Mouse (Mus musculus) central nervous system, embryonic 14 days (tissue): ENCODE measurements around the gene Hfe. TPM values are rescaled to one million over a fixed set of nuclear protein-coding genes. Genes with fewer than 3 reads are reported as not detected.

ENCODE experiments used
- polyA plus RNA-seq: library from polyadenylated mRNA; depleted of rRNA; stranded (reverse); fragments of >200 nt; gene quantifications from 2 replicates; pipeline ENCODE4 v1.2.3, GENCODE M21; 2012; rRNA removed

Hfe gene
- 2.3 and 2.4 TPM in 2 replicates for polyA plus RNA-seq

DNA sequence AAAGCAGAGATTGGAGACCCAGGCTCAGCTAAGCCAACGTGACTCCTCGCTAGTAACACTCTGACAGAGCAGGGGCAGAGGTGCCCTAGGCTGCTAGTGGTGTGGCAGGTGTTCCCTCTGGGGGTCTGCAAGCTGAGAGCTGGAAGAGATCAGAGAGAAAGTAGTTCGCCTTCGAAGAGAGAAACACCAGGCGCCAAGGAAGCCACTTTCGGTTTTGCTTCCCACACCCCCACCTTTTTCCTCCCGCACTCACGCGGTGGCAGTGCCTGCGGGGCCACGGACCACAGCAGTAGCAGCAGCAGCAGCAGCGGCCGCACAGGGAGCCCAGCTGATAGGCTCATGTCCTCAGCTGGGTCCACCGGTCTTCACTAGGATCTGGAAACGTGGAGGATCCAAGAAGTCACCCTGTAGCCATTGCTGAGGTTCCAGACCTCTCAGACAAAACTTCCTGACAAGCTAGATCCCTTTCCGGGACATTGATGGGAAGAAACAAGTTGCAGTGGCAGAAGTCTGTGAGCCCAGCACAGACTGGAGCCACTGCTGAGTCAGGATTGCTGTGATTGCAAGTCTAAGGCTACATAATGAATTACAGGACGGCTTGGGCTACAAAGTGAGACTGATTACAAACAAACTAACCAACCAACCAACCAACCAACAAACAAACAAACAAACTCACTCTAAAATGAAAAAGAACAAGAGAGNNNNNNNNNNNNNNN lies at the start of gene Hfe:
Gene Hfe (minus strand): TSS at position 481 of the 716 bp plus-strand sequence.

GRCm38 (mm10) chr13:23756790-23757189 lies 46.1 kb upstream of the Hfe start, which contains the start of gene Hist1h4b:
Gene Hist1h4b (plus strand): TSS chr13:23757013.

DNA sequence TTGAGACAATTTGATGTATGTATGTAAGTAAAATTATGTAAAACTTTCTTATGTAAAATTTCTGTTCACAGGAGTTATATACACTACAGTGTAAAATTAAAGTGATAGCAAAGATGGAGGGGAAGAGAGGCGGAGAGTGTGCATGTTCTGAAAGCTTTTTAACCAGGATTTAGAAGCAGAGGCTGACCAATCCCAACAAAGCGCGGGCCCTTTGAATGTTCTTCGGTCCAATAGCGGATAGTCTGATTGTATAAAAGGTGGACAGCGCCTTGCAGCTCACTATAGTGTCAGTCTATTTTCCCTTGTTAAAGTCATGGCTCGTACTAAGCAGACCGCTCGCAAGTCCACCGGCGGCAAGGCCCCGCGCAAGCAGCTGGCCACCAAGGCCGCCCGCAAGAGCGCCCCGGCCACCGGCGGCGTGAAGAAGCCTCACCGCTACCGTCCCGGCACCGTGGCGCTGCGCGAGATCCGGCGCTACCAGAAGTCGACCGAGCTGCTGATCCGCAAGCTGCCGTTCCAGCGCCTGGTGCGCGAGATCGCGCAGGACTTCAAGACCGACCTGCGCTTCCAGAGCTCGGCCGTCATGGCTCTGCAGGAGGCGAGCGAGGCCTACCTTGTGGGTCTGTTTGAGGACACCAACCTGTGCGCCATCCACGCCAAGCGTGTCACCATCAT lies 41.5 kb upstream of the Hfe start, which contains the start of gene Hist1h3b:
Gene Hist1h3b (plus strand): TSS at position 201 of the 675 bp plus-strand sequence.

GRCm38 (mm10) chr13:23750839-23751477 lies 40.3 kb upstream of the Hfe start, which contains the start of gene Hist1h2ab:
Gene Hist1h2ab (plus strand): TSS chr13:23751126.

GRCm38 (mm10) chr13:23746201-23747080 lies 35.8 kb upstream of the Hfe start, which contains the start of gene Hist1h2bb:
Gene Hist1h2bb (plus strand): TSS chr13:23746734.

GRCm38 (mm10) chr13:23745381-23746161 lies 34.9 kb upstream of the Hfe start, which contains the start of gene Hist1h3c:
Gene Hist1h3c (minus strand): TSS chr13:23745602.

GRCm38 (mm10) chr13:23738677-23739068 lies 28.0 kb upstream of the Hfe start, which contains the start of gene Hist1h1c:
Gene Hist1h1c (plus strand): TSS chr13:23738808.

DNA sequence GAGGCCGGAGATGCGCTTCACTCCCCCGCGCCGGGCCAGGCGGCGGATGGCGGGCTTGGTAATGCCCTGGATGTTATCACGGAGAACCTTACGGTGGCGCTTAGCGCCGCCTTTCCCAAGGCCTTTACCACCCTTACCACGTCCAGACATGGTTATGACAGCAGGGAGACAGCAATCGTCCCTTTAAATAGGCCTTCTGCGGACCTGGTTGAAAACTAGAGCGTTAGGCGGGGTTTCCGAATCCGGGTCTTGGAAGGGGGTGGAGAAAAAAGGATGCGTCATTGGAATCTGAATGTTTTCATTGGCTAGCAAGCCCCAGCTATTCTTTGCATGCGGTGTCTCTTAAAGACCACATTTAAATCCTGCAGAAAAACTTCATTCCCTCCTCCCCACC lies 12.4 kb downstream of the Hfe start, which contains the start of gene Hist1h4c:
Gene Hist1h4c (minus strand): TSS at position 155 of the 394 bp plus-strand sequence.

GRCm38 (mm10) chr13:23695514-23695913 lies 15.1 kb downstream of the Hfe start, which contains the start of gene Hist1h1t:
Gene Hist1h1t (plus strand): TSS chr13:23695814.

DNA sequence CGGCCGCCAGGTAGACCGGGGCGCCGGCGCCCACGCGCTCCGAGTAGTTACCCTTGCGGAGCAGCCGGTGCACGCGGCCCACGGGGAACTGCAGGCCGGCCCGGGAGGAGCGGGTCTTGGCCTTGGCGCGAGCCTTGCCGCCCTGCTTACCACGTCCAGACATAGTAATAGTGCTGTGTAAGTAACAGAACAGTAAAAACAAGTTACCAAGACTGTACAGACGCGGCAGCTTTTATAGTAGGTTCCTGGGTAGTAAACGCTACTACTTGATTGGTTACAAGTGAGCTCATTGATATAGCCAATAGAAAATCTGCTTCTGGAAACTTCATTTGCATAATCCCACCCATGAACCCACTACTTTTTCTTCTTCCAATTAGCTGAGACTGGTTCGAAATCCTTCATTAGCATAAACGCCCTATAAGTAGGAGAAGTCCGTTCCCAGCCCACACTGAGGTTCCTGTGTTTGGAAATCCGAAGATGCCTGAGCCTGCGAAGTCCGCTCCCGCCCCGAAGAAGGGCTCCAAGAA lies 26.8 kb downstream of the Hfe start, which contains the start of the genes Hist1h2ac and Hist1h2bc:
Gene Hist1h2ac (minus strand): TSS at position 194 of the 527 bp plus-strand sequence.
Gene Hist1h2bc (plus strand): TSS at position 445 of the 527 bp plus-strand sequence.

Other genes with a start within 250 kb of the Hfe start
- 0.06 and 0.07 TPM in 2 replicates for gene Btn1a1, start 245.0 kb downstream of the Hfe start, polyA plus RNA-seq
- 0.04 and 0.11 TPM in 2 replicates for gene Btn2a2, start 222.0 kb downstream of the Hfe start, polyA plus RNA-seq
- gene Hist1h4h, start 179.8 kb downstream of the Hfe start, polyA plus RNA-seq: 14.7 and 20.5 TPM in 2 replicates
- gene Hist1h2af, start 176.9 kb downstream of the Hfe start, polyA plus RNA-seq: 187 and 225 TPM in 2 replicates
- 16.6 and 25.3 TPM in 2 replicates for gene Hist1h3g, start 175.4 kb downstream of the Hfe start, polyA plus RNA-seq
- gene Hist1h2bh, start 167.5 kb downstream of the Hfe start, polyA plus RNA-seq: 2.4 and 4.0 TPM in 2 replicates
- 2.5 and 3.5 TPM in 2 replicates for gene Hist1h3f, start 166.8 kb downstream of the Hfe start, polyA plus RNA-seq
- gene Hist1h4f, start 159.2 kb downstream of the Hfe start, polyA plus RNA-seq: 10.2 and 14.3 TPM in 2 replicates
- gene Hist1h1d, start 157.6 kb downstream of the Hfe start, polyA plus RNA-seq: 0.30 and 0.45 TPM in 2 replicates
- 20.2 and 31.1 TPM in 2 replicates for gene Hist1h3e, start 148.5 kb downstream of the Hfe start, polyA plus RNA-seq
- 9.2 and 10.5 TPM in 2 replicates for gene Hist1h2ae, start 139.6 kb downstream of the Hfe start, polyA plus RNA-seq
- gene Hist1h2bg, start 139.5 kb downstream of the Hfe start, polyA plus RNA-seq: 17.6 and 25.1 TPM in 2 replicates
- 7.5 and 10.9 TPM in 2 replicates for gene Hist1h2bf, start 136.7 kb downstream of the Hfe start, polyA plus RNA-seq
- 4.5 and 5.4 TPM in 2 replicates for gene Hist1h2ad, start 136.5 kb downstream of the Hfe start, polyA plus RNA-seq
- 14.9 and 24.5 TPM in 2 replicates for gene Hist1h3d, start 135.1 kb downstream of the Hfe start, polyA plus RNA-seq
- 6.8 and 9.8 TPM in 2 replicates for gene Hist1h4d, start 129.3 kb downstream of the Hfe start, polyA plus RNA-seq
- 2.1 and 2.5 TPM in 2 replicates for gene Hist1h2be, start 89.7 kb downstream of the Hfe start, polyA plus RNA-seq
- gene Hist1h1e, start 88.3 kb downstream of the Hfe start, polyA plus RNA-seq: 5.2 and 7.1 TPM in 2 replicates
- gene Hist1h2ac, start 26.9 kb downstream of the Hfe start, polyA plus RNA-seq: 1.2 and 1.3 TPM in 2 replicates
- gene Hist1h2bc, start 26.7 kb downstream of the Hfe start, polyA plus RNA-seq: 25.7 and 29.8 TPM in 2 replicates
- gene Hist1h1t, start 15.0 kb downstream of the Hfe start, polyA plus RNA-seq: 0.16 TPM in 1 of 2 replicates, not detected in the other
- 7.0 and 8.6 TPM in 2 replicates for gene Hist1h4c, start 12.4 kb downstream of the Hfe start, polyA plus RNA-seq
- 12.2 and 12.7 TPM in 2 replicates for gene Hist1h1c, start 28.0 kb upstream of the Hfe start, polyA plus RNA-seq
- gene Hist1h3c, start 34.7 kb upstream of the Hfe start, polyA plus RNA-seq: 19.7 and 29.1 TPM in 2 replicates
- gene Hist1h2bb, start 35.9 kb upstream of the Hfe start, polyA plus RNA-seq: 6.1 and 9.8 TPM in 2 replicates
- 24.0 and 28.7 TPM in 2 replicates for gene Hist1h2ab, start 40.3 kb upstream of the Hfe start, polyA plus RNA-seq
- 26.1 and 47.9 TPM in 2 replicates for gene Hist1h3b, start 41.4 kb upstream of the Hfe start, polyA plus RNA-seq
- 20.0 and 24.9 TPM in 2 replicates for gene Hist1h4b, start 46.2 kb upstream of the Hfe start, polyA plus RNA-seq
- 8.6 and 12.5 TPM in 2 replicates for gene Hist1h4a, start 50.4 kb upstream of the Hfe start, polyA plus RNA-seq
- 15.6 and 21.5 TPM in 2 replicates for gene Hist1h3a, start 51.5 kb upstream of the Hfe start, polyA plus RNA-seq
- 3.5 and 4.3 TPM in 2 replicates for gene Hist1h1a, start 52.8 kb upstream of the Hfe start, polyA plus RNA-seq
- gene Trim38, start 59.1 kb upstream of the Hfe start, polyA plus RNA-seq: 0.02 TPM in 1 of 2 replicates, not detected in the other
- not detected in 2 replicates for gene Slc17a2, start 96.1 kb upstream of the Hfe start, polyA plus RNA-seq
- gene Slc17a3, start 128.6 kb upstream of the Hfe start, polyA plus RNA-seq: 0.01 TPM in 1 of 2 replicates, not detected in the other
- not detected in 2 replicates for gene Slc17a1, start 156.9 kb upstream of the Hfe start, polyA plus RNA-seq
- not detected in 2 replicates for gene Slc17a4, start 204.2 kb upstream of the Hfe start, polyA plus RNA-seq
- gene Hist1h2ba, start 223.3 kb upstream of the Hfe start, polyA plus RNA-seq: not detected in 2 replicates
- not detected in 2 replicates for gene Hist1h2aa, start 223.6 kb upstream of the Hfe start, polyA plus RNA-seq